Mouse (Mus musculus) liver, embryonic 18 days (tissue): ENCODE data around the gene Riok1. TPM values are rescaled to one million over a fixed set of nuclear protein-coding genes. Genes with fewer than 3 reads are reported as not detected.

Source experiments
- polyA plus RNA-seq: library from polyadenylated mRNA; depleted of rRNA; stranded (reverse); fragments of >200 nt; gene quantifications from 2 replicates; pipeline ENCODE4 v1.2.3, GENCODE M21; 2012; rRNA removed

Gene Riok1
- 11.4 and 12.5 TPM in 2 replicates for polyA plus RNA-seq

GRCm38 (mm10) chr13:38036343-38037043 lies at the start of gene Riok1:
Gene Riok1 (plus strand): TSS chr13:38036995.

GRCm38 (mm10) chr13:37993704-37994404 lies 42.9 kb upstream of the Riok1 start, which contains the start of gene Ssr1:
Gene Ssr1 (minus strand): TSS chr13:37994217.

GRCm38 (mm10) chr13:38037044-38037687 lies 371 bp downstream of the Riok1 start, which contains the start of gene Cage1:
Gene Cage1 (minus strand): TSS chr13:38037069.

Other genes starting within 250 kb of the Riok1 start
- gene Ssr1, start 42.8 kb upstream of the Riok1 start, polyA plus RNA-seq: 15.4 and 16.0 TPM in 2 replicates
- 0.14 and 0.16 TPM in 2 replicates for gene Cage1, start 74 bp downstream of the Riok1 start, polyA plus RNA-seq
- 3.2 and 4.2 TPM in 2 replicates for gene Dsp, start 114.3 kb downstream of the Riok1 start, polyA plus RNA-seq
- 12.3 and 13.2 TPM in 2 replicates for gene Snrnp48, start 167.9 kb downstream of the Riok1 start, polyA plus RNA-seq